Mouse (Mus musculus): ENCODE data around the gene Lamtor3.

GRCm38 (mm10) chr3:137917694-137918171, 573 bp upstream of the Lamtor3 start:
- TF ChIP-seq CTCF (IDR thresholded peaks at IDR 0.05; ENCODE audit: insufficient read depth, low read depth, low read length) (no peak), POLR2A (IDR thresholded peaks at IDR 0.05; ENCODE audit: insufficient read depth, low read depth, low read length) (no peak)

Data from olfactory bulb, adult 2 months (tissue).